Mouse (Mus musculus): ENCODE measurements at regions not wholly inside any gene's neighbourhood (a gene's known extent, or its start where the extent isn't known, plus 50 kb on each side); places are given as distances from the start of the nearest gene placed in this dataset.

GRCm38 (mm10) chr16:86776086-86776485, 577.9 kb upstream of the N6amt1 start:
- Histone ChIP-seq H3K36me3 (ENCODE audit: control insufficient read depth, insufficient read depth, low read length) (no peaks in the 10 kb centered on the region), H3K27ac (ENCODE audit: low read length) (no peak overlapping the region), H3K4me1 (ENCODE audit: control insufficient read depth, insufficient read depth, low read length) (no peaks in the 10 kb centered on the region), H3K4me3 (ENCODE audit: low read depth, low read length) (no peak overlapping the region), H3K9me3 (replicated peaks; ENCODE audit: control insufficient read depth, low read length, poor library complexity, severe bottlenecking) (no peaks in the 10 kb centered on the region), H3K9ac (ENCODE audit: low read depth, low read length) (no peak overlapping the region), H3K4me2 (ENCODE audit: low read length) (no peak overlapping the region), H3K27me3 (ENCODE audit: control insufficient read depth, insufficient read depth, low read depth, low read length) (no peaks in the 10 kb centered on the region)
- no peak for ATAC-seq
- 83% methylated on average over 2 of the region's 2 CpGs for WGBS

GRCm38 (mm10) chr16:86772586-86772985, 581.4 kb upstream of the N6amt1 start:
- H3K9ac ChIP-seq (ENCODE audit: low read depth, low read length) = no peak overlapping the region
- H3K4me3 ChIP-seq (ENCODE audit: low read depth, low read length) = no peak overlapping the region
- no peaks in the 10 kb centered on the region for H3K27me3 ChIP-seq (ENCODE audit: control insufficient read depth, insufficient read depth, low read depth, low read length)
- WGBS = 70% methylated on average over 1 of the region's 1 CpGs
- H3K27ac ChIP-seq (ENCODE audit: low read length) = no peak overlapping the region
- H3K9me3 ChIP-seq (replicated peaks; ENCODE audit: control insufficient read depth, low read length, poor library complexity, severe bottlenecking) = no peaks in the 10 kb centered on the region
- no peak for ATAC-seq
- H3K36me3 ChIP-seq (ENCODE audit: control insufficient read depth, insufficient read depth, low read length) = no peaks in the 10 kb centered on the region
- H3K4me1 ChIP-seq (ENCODE audit: control insufficient read depth, insufficient read depth, low read length) = no peaks in the 10 kb centered on the region
- H3K4me2 ChIP-seq (ENCODE audit: low read length) = no peak overlapping the region

- Histone ChIP-seq H3K27me3 (ENCODE audit: control insufficient read depth, insufficient read depth, low read depth, low read length) (no peaks in the 10 kb centered on the region), H3K27ac (ENCODE audit: low read length) (no peak overlapping the region), H3K4me1 (ENCODE audit: control insufficient read depth, insufficient read depth, low read length) (no peaks in the 10 kb centered on the region), H3K9ac (ENCODE audit: low read depth, low read length) (no peak overlapping the region), H3K36me3 (ENCODE audit: control insufficient read depth, insufficient read depth, low read length) (no peaks in the 10 kb centered on the region), H3K9me3 (replicated peaks; ENCODE audit: control insufficient read depth, low read length, poor library complexity, severe bottlenecking) (no peaks in the 10 kb centered on the region), H3K4me2 (ENCODE audit: low read length) (no peak overlapping the region), H3K4me3 (ENCODE audit: low read depth, low read length) (no peak overlapping the region)
- 91% methylated on average over 3 of the region's 3 CpGs for WGBS
- no peak for ATAC-seq
Observed at GRCm38 (mm10) chr16:86768912-86769311, 585.1 kb upstream of the N6amt1 start.

- H3K27ac ChIP-seq (ENCODE audit: low read length) = no peak overlapping the region
- no peaks in the 10 kb centered on the region for H3K36me3 ChIP-seq (ENCODE audit: control insufficient read depth, insufficient read depth, low read length)
- no peaks in the 10 kb centered on the region for H3K9me3 ChIP-seq (replicated peaks; ENCODE audit: control insufficient read depth, low read length, poor library complexity, severe bottlenecking)
- WGBS = 88% methylated on average over 3 of the region's 3 CpGs
- no peak overlapping the region for H3K4me3 ChIP-seq (ENCODE audit: low read depth, low read length)
- ATAC-seq = no peak
- no peak overlapping the region for H3K9ac ChIP-seq (ENCODE audit: low read depth, low read length)
- no peak overlapping the region for H3K4me2 ChIP-seq (ENCODE audit: low read length)
- H3K27me3 ChIP-seq (ENCODE audit: control insufficient read depth, insufficient read depth, low read depth, low read length) = no peaks in the 10 kb centered on the region
- H3K4me1 ChIP-seq (ENCODE audit: control insufficient read depth, insufficient read depth, low read length) = no peaks in the 10 kb centered on the region
Observed at GRCm38 (mm10) chr16:86768355-86768754, 585.6 kb upstream of the N6amt1 start.

- 87% methylated on average over 8 of the region's 8 CpGs for WGBS
- Histone ChIP-seq H3K36me3 (ENCODE audit: control insufficient read depth, insufficient read depth, low read length) (no peaks in the 10 kb centered on the region), H3K4me3 (ENCODE audit: low read depth, low read length) (no peak overlapping the region), H3K4me1 (ENCODE audit: control insufficient read depth, insufficient read depth, low read length) (no peaks in the 10 kb centered on the region), H3K4me2 (ENCODE audit: low read length) (no peak overlapping the region), H3K9ac (ENCODE audit: low read depth, low read length) (no peak overlapping the region), H3K9me3 (replicated peaks; ENCODE audit: control insufficient read depth, low read length, poor library complexity, severe bottlenecking) (no peaks in the 10 kb centered on the region), H3K27ac (ENCODE audit: low read length) (no peak overlapping the region), H3K27me3 (ENCODE audit: control insufficient read depth, insufficient read depth, low read depth, low read length) (no peaks in the 10 kb centered on the region)
- ATAC-seq = no peak
Observed at GRCm38 (mm10) chr16:86765974-86766373, 588.0 kb upstream of the N6amt1 start.

GRCm38 (mm10) chr16:86741236-86741635, 612.7 kb upstream of the N6amt1 start:
- WGBS = 80% methylated on average over 5 of the region's 5 CpGs
- Histone ChIP-seq H3K36me3 (ENCODE audit: control insufficient read depth, insufficient read depth, low read length) (no peaks in the 10 kb centered on the region), H3K9ac (ENCODE audit: low read depth, low read length) (no peak overlapping the region), H3K9me3 (replicated peaks; ENCODE audit: control insufficient read depth, low read length, poor library complexity, severe bottlenecking) (no peaks in the 10 kb centered on the region), H3K4me1 (ENCODE audit: control insufficient read depth, insufficient read depth, low read length) (no peaks in the 10 kb centered on the region), H3K27me3 (ENCODE audit: control insufficient read depth, insufficient read depth, low read depth, low read length) (no peaks in the 10 kb centered on the region), H3K27ac (ENCODE audit: low read length) (no peak overlapping the region), H3K4me3 (ENCODE audit: low read depth, low read length) (no peak overlapping the region), H3K4me2 (ENCODE audit: low read length) (no peak overlapping the region)
- no peak for ATAC-seq

- no peaks in the 10 kb centered on the region for H3K36me3 ChIP-seq (ENCODE audit: control insufficient read depth, insufficient read depth, low read length)
- no peak overlapping the region for H3K9ac ChIP-seq (ENCODE audit: low read depth, low read length)
- no peak for ATAC-seq
- H3K4me1 ChIP-seq (ENCODE audit: control insufficient read depth, insufficient read depth, low read length) = no peaks in the 10 kb centered on the region
- 67% methylated on average over 5 of the region's 5 CpGs for WGBS
- H3K27me3 ChIP-seq (ENCODE audit: control insufficient read depth, insufficient read depth, low read depth, low read length) = no peaks in the 10 kb centered on the region
- H3K27ac ChIP-seq (ENCODE audit: low read length) = no peak overlapping the region
- H3K4me2 ChIP-seq (ENCODE audit: low read length) = no peak overlapping the region
- H3K9me3 ChIP-seq (replicated peaks; ENCODE audit: control insufficient read depth, low read length, poor library complexity, severe bottlenecking) = no peaks in the 10 kb centered on the region
- H3K4me3 ChIP-seq (ENCODE audit: low read depth, low read length) = no peak overlapping the region
Observed at GRCm38 (mm10) chr16:86718982-86719771, 634.8 kb upstream of the N6amt1 start.

- H3K4me3 ChIP-seq (ENCODE audit: low read depth, low read length) = no peak overlapping the region
- no peak overlapping the region for H3K4me2 ChIP-seq (ENCODE audit: low read length)
- WGBS = 91% methylated on average over 7 of the region's 7 CpGs
- H3K27me3 ChIP-seq (ENCODE audit: control insufficient read depth, insufficient read depth, low read depth, low read length) = no peaks in the 10 kb centered on the region
- no peak for ATAC-seq
- H3K9me3 ChIP-seq (replicated peaks; ENCODE audit: control insufficient read depth, low read length, poor library complexity, severe bottlenecking) = no peaks in the 10 kb centered on the region
- no peak overlapping the region for H3K9ac ChIP-seq (ENCODE audit: low read depth, low read length)
- no peaks in the 10 kb centered on the region for H3K4me1 ChIP-seq (ENCODE audit: control insufficient read depth, insufficient read depth, low read length)
- no peak overlapping the region for H3K27ac ChIP-seq (ENCODE audit: low read length)
- no peaks in the 10 kb centered on the region for H3K36me3 ChIP-seq (ENCODE audit: control insufficient read depth, insufficient read depth, low read length)
Observed at GRCm38 (mm10) chr16:86718353-86718752, 635.6 kb upstream of the N6amt1 start.

GRCm38 (mm10) chr16:86701700-86702099, 652.3 kb upstream of the N6amt1 start:
- no peak overlapping the region for H3K4me2 ChIP-seq (ENCODE audit: low read length)
- ATAC-seq = no peak
- no peak overlapping the region for H3K9ac ChIP-seq (ENCODE audit: low read depth, low read length)
- no peak overlapping the region for H3K27ac ChIP-seq (ENCODE audit: low read length)
- no peaks in the 10 kb centered on the region for H3K9me3 ChIP-seq (replicated peaks; ENCODE audit: control insufficient read depth, low read length, poor library complexity, severe bottlenecking)
- no peaks in the 10 kb centered on the region for H3K27me3 ChIP-seq (ENCODE audit: control insufficient read depth, insufficient read depth, low read depth, low read length)
- H3K4me3 ChIP-seq (ENCODE audit: low read depth, low read length) = no peak overlapping the region
- no peaks in the 10 kb centered on the region for H3K4me1 ChIP-seq (ENCODE audit: control insufficient read depth, insufficient read depth, low read length)
- WGBS = 86% methylated on average over 4 of the region's 4 CpGs
- H3K36me3 ChIP-seq (ENCODE audit: control insufficient read depth, insufficient read depth, low read length) = no peaks in the 10 kb centered on the region
